Mouse (Mus musculus): ENCODE results near the gene Ggt5.
"Not testable (repeated sequence)": the region's sequence is repeated elsewhere in the genome, so short reads cannot be mapped to it uniquely, and the experiment has no call there.

The Ggt5 gene

DNA sequence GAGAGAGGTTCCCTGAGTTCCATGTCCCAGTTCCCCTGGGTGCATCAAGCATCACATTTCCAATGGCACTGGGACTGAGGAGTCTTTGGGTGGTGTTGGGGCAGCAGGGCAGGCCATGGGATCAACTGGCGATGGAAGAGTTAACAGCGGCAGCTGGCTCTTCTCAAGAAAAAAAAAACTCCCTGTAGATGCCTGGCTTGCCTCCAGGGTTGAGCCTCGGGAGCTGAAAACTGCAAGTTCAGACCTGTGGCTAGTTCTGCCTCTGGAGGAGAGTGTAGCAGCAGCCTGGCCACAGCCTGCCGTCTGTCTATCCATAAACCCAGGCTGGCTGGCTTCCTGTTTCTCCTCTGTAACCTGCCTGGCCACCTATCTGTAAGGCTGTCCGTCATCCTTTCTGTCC, at the start of gene Ggt5:
TSS of gene Ggt5 (plus strand) at position 212 of the 400 bp plus-strand sequence.
- in situ Hi-C loops (cut with MboI), result loop anchor here (5.0 kb wide), 1 partner anchor 48 kb away; no protein-coding TSS in a partner anchor

DNA sequence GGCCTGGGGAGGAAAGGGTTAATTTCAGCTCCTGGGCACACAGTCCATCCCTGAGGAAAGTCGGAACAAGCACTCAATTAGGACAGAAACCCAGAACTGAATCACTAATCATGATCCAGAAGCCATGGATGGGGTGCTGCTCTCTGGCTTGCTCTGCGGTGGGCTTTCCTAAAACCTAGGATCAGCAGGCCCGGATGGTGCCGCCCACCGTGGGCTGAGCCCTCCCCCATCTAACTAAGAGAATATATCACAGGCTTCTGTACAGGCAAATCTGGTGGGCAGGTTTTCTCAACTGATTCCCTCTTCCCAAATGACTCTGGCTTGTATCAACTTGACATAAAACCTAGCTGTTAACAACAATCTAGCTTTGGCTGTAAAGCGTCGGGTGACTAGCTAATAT, 41.2 kb upstream of the Ggt5 start:
- in situ Hi-C loops (cut with MboI), result no loop called here

DNA sequence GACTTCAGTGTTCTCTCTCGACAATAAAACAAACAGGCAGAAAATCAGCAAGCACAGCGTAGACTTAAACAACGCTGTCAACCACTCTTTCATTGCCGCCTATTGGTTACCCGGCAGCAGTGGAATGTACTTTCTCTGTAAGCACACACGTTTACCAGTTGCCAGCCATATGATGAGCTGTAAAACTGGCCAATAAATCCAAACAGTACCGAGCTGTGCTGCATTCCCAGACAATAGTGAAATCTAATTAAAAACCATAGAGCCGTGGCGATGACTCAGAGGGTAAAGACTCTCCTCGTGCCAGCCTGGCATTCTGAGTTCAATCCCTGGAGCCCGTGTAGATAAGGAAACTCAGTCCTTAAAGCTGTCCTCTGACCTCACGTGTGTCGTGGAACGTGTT, 40.7 kb upstream of the Ggt5 start:
- in situ Hi-C loops (cut with MboI), result no loop called here

DNA sequence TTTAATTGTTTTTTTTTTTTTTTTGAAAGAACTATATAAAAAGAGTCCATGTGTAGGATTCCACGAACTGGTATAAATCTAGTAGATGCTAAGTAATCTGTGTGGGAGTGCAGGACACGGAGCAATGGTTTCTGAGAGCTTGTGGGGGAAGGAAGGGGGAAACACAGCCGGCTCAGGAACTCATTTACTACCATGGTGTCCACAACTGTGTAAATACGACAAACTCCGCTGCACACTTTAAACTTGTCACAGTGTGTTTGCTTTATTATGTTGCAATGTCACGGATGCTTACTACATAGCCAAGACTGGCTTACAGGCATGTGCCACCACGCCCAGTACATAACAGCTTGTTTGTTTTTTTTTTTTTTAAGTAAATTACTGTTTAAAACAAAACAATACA, 39.3 kb upstream of the Ggt5 start:
- in situ Hi-C loops (cut with MboI), result no loop called here

DNA sequence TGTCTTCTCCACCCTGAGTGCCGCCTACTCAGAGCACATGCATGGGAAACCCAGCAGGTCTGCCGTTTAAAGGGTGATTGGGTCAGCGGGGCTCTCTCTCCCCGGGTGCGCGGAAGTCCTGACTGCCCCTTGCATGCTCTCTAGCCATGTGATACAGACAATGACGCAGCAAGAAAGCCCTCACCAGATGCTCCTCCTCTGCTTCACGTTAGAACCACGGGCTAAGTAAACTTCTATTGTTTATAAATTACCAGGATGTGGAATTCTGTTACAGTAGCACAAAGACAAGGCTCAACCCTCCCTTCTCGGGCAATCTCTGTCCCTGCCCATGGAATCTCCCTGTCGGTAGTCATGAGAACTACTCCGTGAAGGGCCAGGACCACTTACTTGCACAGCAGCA, 38.0 kb upstream of the Ggt5 start:
- in situ Hi-C loops (cut with MboI), result no loop called here

DNA sequence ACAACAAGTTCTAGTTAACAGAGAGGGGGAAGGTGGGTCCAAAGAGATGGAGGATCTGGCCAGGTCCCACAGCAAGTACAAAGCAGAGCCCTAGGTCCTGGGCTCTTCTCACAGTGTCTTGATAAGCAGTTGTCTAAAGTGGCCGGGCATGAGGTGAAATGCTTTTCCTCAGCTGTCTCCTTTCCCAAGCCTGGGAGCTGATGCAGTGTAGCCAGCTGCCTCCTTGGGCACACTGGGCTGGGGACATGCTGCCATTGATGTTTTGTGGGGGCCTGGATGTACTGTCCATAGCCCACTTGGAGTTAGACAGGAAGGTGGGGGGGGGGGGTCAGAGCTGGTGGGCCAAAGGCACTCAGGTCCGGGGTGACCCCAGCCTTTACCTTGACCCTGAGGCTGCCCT, 37.0 kb upstream of the Ggt5 start:
- in situ Hi-C loops (cut with MboI), result no loop called here

DNA sequence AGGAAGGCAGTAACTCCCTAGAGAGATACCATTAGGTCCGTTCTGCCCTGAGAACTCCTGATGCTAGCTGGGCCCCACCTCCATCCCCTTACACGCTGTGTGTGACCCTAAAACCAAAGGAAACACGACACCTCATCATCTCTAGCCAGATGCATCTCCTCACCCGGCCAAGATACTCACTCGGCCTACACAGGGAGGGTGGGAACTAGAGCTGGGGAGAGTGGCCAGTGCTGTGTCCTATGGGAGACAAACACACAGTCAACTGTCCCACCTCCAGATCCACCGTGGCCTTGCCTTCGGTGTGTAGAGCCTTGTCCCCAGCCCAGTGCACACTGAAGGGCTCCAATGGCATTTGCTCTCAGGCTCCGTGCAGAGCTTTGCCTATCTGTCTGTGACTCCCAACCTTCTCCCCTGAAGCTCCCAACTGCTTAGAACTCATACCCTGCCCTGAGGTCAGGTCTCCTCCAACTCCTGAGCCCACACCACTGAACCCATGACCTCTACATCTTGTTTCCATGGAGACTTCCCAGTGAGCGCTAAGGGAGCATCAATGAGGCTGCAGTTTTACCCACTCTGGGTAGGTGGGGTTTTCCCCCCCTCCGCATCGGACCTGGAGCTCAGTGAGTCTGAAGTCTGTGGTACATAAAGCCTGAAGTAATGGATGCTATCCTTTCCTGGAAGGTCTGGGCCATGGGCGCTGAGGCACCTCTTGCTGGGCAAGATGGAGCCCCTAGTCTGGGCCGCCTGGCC, 36.3 kb upstream of the Ggt5 start:
- in situ Hi-C loops (cut with MboI), result no loop called here

DNA sequence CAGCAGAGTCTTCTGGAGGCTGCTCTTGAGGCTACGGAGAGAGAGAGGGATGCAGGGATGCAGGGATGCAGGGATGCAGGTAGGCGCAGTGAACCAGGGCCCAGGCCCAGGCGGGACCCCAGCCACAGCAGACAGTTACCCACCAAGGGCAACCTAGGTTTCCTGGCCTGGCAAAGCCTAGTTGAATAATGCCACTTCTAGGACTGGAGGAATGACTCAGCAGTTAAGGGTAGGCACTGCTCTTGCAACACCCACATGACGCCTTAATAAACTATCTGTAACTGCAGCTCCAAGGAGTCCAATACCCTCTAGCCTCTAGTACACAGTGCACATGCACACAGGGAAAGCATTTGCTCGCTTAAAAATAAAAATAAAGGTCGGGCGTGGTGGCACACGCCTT, 35.0 kb upstream of the Ggt5 start:
- in situ Hi-C loops (cut with MboI), result no loop called here

DNA sequence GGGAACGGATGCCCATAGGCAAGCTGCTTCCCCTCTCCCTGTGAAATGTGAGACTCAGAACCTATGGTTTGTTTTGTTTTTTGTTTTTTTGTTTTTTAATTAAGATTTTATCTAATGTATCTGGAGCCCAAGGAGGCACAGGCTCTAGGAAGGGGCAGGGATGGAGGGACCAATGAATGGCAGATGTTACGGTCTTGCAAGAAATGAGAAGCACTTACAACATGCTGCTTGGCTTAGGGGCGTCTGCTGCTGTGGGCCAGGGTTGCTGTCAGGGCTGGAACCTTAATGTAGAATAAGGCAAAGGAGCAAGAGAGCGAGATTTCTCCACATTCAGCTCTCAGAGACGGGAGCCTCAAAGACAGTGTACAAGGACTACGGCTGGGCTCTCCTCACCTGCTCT, 33.6 kb upstream of the Ggt5 start:
- in situ Hi-C loops (cut with MboI), result no loop called here

DNA sequence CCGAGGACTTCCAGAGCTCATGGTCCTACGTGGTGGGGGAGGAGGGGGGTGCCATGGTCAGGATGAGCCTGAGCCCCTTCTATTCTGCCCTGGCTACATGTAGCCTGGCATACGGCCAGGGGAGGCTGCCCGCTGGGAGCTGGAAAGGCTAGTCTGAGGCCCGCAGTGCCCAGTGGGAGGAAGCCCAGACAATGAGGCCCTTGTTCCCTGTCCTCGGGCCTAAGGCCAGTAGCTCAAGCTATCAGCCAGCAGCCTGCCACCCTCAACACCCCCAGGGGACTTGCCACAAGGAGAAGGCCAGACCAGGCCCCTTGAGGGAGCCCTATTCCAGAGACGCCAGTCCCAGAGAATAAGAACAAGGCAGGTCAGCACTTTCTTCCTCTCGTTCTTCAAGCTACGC, 33.1 kb upstream of the Ggt5 start:
- in situ Hi-C loops (cut with MboI), result no loop called here

DNA sequence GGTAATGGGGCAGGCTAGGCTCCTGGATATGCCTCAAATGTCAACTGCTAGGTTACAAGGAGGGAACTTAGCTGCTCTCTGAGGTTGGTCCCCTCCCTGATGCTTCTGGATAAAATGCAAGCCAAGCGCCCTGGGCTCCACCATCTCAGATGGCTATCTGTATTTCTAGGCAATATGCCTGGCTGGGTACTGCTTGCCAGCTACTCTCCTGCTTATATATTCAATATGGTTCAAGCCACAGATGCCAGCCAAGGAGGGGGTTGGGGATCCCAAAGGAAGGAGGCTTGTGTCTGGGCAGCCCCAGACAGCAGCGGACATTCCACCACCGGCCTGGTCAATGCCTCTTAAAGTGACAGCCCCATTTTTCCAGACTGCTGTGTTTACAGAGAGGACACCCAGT, 30.6 kb upstream of the Ggt5 start:
- in situ Hi-C loops (cut with MboI), result no loop called here

DNA sequence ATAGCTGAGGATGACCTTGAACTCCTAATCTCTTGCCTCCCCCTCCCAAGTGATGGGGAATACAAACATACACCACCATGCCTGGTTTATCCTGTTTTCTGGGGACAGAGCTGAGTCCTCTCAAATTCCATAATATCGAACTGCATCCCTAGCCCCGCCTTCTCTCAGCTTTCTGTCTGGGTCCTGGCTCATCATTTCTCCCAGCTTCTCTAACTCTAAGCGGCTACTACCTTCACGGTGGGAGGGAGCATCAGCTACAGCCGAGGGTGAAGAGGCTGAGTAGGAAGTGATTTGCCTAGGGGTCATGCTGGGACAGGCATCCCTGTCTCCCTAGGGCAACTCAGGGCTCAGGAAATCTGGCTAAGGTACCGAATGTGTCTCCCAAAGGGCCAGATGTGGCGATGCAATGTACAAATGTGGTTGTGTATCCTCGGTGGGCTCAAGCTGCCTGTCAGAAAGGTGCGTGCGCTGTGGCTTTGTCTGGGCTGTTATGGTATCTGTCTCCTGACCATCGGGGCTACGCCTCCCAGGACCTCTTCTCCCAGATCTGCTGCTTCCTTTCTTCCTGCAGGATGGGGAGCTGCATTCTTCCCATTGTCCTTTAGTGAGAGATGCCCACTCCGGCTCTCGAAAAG, 30.0 kb upstream of the Ggt5 start:
- in situ Hi-C loops (cut with MboI), result no loop called here

DNA sequence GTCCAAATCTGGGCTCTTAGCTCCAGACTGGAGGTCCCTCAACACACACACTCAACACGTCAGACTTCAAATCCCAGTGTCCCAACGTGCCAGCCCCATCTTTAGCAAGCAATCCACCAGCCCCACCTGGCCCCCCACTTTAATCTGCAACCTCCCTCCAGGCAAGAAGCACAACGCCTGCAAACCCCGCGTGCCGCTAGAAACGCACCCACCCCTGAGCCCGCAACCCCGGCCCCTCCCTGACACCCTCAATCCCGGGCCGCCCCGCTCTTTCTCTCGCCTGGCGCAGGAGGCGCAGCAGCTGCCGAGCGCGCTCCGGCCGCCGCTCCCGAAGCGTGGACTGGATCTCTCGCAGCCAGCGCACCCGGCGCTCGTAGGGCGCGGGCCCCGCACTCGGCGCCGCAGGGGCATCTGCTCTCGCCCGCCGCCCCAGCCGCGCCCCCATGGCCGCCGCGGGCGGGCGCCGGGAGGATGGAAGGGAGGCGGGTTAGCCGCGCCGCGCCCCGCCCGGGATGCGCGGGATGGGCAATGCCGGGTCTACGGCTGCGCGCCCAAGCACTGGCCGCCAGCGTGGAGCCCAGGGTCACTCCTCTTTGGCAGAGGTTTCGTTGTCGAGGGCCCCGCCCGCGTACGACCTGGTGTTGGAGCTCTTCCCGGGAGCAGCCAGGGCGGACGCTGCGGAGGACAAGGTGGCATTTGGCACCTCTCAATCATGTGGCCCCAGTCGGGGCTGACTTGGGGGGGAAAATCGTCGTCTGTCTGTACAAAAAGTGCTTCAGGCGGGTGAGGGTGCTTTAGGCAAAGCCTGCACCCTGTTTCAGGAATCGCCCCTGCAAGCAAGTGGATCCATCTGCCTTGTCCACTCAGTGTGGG, 29.2 kb upstream of the Ggt5 start, which contains the start of gene Lrrc75b:
TSS of gene Lrrc75b (minus strand) at position 655 of the 873 bp plus-strand sequence.
- in situ Hi-C loops (cut with MboI), result no loop called here

DNA sequence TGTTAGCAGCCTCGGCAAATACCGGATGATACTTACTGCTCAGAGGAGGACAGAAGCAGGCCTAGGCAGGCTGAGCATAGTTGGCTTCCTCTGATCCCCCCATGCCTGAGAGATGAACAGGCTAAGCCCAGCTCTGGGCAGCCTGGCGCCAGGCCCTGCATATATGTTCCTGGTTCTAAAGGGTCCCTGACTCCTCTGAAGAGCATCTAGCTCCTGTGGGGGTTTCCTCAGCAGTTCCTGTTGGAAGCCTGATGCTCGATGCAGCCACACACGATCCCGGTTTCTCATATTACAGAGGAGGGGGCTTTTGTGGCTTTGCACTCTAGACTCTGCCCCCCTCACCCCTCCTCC, 28.6 kb upstream of the Ggt5 start:
- in situ Hi-C loops (cut with MboI), result no loop called here

DNA sequence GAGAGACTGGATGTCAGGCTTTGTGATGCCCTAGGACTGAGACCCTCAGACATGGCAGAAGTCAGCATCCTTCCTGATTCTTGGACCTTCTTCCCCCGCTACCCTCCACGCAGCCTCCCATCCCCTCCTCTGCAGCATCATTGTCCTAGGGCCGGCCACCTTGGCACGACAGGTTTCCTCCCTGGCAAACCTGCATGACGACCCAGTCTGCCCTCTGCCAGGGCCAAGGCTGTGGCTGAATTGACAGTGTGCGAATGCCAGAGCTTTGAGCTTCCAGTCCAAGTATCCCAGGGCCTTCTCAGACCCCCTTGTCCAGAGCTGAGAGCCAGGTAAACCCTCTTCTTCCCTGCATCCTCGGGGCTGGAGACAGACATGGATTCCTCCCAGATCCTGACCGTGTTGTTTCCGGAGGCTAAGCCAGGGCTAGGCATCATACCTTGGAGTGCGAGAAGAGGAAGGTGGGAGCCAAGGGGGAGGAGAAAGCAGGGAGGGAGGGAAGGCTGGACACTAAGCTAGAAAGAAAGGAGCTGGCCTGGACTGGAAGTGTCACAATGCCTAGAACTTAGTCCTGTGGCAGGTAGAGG, 28.0 kb upstream of the Ggt5 start, which contains the start of gene Ggt1:
TSS of gene Ggt1 (plus strand) at position 534 of the 584 bp plus-strand sequence.
- in situ Hi-C loops (cut with MboI), result no loop called here

DNA sequence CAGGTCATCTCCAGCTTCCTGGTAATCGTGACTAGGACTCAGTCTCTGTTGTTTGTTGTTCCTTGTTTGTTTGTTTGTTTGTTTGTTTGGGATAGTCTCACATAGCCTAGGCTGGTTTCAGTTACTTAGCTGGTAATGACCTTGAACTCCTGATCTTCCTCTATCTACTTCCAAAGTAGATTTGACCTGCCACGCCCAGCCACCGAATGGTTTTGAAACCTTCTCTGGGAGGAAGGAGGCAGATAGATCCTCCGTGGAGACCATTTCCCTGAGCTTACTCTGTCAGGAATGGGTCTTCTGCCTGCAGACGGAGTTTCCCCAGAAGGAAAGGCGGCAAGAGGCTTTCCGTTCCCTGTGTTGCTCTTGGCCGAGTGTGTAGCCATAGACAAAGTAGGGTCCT, 26.5 kb upstream of the Ggt5 start:
- in situ Hi-C loops (cut with MboI), result no loop called here

DNA sequence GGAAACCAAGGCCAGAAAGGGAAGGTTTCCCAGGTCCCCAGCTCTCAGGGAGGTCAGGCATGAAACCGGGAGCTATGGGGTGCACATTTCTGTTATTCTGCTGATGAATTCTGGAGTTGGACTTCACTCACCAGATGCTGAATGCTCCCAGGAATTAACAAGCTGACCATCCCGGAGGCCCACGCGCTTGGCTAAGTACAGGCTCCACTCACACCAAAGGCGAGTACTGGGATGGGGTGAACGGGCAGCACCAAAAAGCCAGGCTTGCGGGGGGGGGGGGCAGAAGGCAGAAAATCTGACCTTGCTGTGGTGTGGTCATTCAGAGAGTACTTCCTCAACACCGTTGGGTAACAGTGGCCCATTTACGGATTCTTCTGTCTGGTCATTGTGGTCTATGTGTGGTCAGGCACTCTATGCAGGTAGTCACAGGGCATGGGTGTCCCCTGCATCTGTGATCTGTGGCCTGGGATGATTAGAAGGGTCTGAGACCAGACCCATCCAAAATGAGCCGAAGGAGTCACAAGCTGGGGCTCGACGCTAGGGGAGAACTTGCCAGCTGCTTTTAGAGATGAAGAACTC, 24.4 kb upstream of the Ggt5 start:
- in situ Hi-C loops (cut with MboI), result no loop called here

DNA sequence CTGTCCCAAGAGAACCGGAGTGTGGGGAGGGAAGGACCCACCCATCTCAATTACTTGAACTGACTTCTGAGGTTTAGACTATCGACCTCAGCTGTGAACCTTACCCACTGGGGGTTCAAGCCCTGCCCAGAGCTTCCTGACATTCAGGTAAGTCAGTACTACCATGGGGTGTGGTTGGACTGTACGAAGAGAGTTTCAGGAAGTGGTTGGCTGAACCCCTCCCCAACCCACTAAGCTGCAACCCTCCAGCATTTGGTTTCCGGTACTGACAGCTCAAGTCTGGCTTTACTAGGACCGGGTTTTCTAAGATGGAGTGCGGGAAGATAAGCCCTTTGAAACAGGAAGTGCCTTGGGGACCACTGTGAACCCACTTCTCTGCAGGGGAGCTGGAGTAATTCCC, 23.7 kb upstream of the Ggt5 start:
- in situ Hi-C loops (cut with MboI), result no loop called here

DNA sequence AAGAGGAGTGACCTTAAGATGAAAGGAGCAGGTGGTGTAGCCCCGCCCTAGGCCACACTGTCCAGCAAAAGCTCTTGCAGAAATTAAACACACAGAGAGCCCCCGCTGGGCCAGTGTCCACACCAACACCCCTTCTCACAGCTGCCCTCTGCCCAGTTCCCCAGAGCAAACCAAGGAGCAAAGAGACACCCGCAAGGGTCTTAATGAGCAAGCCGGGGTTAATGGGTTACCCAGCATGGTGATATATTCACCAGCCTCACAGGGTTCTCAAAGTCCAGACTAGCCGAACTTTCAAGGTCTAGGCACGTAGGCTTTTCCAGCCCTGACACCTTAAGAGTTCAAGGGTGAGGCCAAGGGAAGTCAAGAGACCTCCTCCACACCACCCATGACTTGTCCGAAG, 23.2 kb upstream of the Ggt5 start:
- in situ Hi-C loops (cut with MboI), result no loop called here

DNA sequence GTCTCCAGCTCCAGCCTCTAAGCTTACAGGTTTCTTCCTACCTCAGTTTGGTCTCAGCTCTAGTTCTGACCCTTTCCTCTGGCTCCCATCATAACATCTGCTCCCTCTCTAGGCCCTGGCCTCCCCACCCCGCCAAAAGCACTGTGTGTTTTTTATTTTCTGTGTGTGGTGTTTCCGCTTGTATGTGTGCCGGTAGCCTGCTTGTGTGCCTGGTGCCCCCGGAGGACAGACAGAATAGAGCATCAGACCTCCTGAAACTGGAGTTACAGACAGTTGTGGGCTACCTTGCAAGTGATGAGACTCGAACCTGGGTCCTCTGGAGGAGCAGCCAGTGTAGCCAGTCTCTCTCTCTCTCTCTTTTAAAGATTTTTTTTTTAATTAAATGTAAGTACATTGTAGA, 22.8 kb upstream of the Ggt5 start:
- in situ Hi-C loops (cut with MboI), result no loop called here

DNA sequence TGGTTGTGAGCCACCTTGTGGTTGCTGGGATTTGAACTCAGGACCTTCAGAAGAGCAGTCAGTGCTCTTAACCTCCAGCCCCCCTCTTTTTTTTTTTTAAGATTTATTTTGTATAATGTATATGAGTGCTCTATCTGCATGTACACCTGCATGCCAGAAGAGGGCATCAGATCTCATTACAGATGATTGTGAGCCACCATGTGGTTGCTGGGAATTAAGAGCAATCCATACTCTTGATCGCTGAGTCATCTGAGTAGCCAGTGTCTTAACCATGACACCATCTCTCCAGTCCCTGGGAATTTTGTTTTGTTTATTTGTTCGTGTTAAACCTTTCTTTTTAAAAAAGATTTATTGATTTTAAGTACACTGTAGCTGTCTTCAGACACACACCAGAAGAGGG, 22.4 kb upstream of the Ggt5 start:
- in situ Hi-C loops (cut with MboI), result not testable (repeated sequence)

DNA sequence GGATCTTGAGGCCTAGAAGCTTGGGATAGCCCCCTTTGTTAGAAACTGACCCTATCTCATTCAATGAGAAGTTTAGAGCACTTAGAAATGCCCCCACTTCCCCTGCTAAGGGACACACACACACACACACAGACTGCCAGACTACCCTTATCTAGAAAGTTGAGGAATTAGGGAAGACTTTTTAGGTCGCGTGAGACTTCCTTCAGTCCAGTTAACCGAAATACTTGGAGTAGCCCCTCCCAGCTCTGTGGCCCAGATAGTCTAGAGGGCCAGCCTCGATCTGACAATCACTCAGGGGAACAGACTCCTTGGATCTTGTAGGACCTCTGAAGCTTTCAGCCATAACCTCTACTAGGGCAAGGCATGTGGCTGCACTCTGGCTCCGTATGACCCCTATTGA, 21.1 kb upstream of the Ggt5 start:
- in situ Hi-C loops (cut with MboI), result no loop called here

Data from mature B cell (primary cell).